Mouse (Mus musculus) megakaryocyte, adult 5-6 weeks (primary cell): Measurements from ENCODE around the gene Ints6. TPM values are rescaled to one million over a fixed set of nuclear protein-coding genes. Genes with fewer than 3 reads are reported as not detected.

Experiments
- ATAC-seq: 2 replicates; pipeline ENCODE4 v1.8.0; 2016; ENCODE audit warnings: mild to moderate bottlenecking, inconsistent platforms; ENCODE audit not compliant: poor library complexity, severe bottlenecking
- total RNA-seq, 2 experiments: library from RNA; stranded (forward) in 1 of 2; stranded (reverse) in 1 of 2; fragments of 153-499, 151-499 nt in 1 of 2; fragments of 221-1000, 200-1000 nt in 1 of 2; gene quantifications; 2 replicates each; pipeline versions ENCODE4 v1.2.3 to v1.2.4; 2015 to 2017

Ints6 gene
- total RNA-seq (2015) = 37.5 and 53.5 TPM in 2 replicates
- 44.8 and 52.9 TPM in 2 replicates for total RNA-seq (2017)

DNA sequence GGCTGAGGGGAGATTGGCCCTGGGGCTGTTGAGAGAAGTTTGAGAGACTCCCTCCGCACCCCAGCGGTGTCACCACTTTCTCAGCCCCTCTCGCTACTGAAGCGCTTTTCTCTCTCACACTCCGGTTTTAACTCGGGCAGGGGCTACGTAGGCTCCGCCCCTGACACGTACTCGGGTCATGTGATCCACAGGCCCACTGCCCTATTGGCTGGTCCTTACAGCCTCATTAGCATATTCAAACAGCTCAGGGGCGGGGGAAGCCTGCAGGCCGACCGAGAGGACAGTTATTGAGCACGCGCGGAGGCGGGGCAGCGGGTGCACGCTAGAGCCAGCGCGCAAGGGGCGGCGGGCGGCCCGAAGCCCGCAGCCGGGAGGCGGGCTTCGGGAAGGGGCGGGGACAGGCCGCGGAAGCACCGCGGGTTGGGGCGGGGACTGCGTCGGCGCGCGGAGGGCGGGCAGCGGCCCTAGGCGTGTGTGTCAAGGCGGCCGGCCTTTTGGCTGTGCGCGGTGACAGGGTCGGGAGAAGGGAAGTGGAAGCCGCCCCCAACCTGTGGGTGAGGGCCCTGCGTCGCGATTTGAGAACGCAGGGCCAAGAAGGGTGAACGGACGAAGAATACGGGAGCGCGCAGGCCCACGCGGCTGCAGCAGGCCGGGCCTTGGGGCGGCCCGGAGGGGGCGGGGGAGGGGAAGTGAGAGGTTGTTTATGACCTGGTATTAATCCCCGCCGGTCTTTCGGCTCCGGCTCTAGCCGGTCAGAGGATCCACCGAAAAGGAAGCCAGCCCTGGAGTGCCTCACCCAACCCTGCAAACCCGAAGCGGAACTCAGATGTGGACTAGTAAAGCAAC lies at the start of gene Ints6:
Gene Ints6 (minus strand): TSS at position 134 of the 846 bp plus-strand sequence.
- ATAC-seq = peak; percentile 76

DNA sequence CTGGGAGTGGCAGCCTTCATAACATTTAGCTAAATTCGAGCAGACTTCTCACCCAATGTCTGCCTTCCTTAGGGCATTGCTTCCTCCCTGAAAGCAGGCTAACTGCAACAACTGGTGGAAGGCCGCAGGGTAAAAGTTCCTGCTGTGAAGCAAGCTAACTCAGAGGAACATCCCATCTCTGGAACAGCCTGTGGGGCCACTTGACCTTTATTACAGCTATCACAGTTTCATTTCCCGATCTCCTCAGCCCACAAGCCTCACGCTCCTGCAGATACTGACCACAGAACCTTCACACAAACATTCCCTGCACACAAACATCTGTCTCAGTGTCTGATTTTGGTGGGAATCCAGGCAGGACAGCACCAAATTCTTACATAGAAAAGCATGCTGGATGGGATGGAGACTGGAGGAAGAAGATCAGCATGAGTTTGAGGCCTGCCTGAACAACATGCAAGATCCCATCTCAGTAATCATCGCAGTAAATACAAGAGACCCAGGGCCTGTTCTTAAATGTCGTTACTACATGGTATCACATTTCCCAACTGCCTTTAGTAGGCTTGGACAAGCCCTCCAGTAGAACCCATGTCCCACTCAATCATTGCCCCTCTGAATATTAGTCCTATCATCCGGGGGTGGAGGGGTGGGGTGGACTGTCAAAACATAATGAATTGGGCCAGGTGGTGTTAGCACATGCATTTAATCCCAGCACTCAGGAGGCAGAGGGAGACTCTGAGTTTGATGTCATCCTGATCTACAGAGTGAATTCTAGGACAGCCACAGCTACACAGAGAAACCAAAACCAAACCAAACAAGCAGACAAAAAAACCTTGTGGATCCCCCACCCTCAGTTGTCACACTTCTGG lies 47.9 kb upstream of the Ints6 start:
- peak; percentile 96 for ATAC-seq

DNA sequence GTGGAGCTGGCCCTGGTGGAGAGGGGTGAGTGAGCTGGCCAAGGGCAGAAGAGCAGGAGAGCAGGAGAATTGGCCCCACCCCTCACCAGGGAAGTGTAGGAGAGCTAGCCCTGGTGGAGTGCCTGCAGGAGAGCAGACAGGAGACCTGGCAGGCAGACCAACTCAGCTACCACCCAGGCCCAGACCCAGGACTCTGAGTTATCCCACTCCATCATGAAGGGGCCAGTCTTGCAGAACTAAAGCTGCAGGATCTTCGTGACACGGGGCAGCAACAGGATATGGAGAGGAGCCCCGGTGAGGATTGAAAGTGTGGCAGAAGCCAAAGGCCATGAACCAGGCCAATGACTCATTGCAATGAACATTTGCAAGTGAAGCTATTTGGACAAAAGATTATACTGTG lies 46.0 kb upstream of the Ints6 start:
- ATAC-seq = no peak

DNA sequence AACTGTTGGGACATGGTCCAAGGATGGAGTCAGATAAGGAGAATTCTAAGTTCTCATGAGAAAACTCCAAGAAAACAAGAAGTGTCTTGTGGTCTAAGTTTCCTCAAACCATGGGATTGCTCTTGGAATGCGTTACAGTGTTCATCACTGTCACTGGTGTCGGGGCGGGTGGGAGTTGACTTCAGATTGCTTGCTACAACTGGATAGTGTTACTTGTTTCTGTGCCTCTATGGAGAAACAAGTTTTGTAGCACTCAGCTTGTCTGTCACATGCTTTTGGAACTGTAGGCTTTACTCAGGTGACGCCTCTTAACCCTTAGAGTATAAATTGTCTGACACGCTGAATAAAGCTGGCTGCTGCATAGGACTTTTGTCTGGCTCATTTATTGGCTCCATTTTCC lies 42.2 kb upstream of the Ints6 start:
- ATAC-seq = no peak

DNA sequence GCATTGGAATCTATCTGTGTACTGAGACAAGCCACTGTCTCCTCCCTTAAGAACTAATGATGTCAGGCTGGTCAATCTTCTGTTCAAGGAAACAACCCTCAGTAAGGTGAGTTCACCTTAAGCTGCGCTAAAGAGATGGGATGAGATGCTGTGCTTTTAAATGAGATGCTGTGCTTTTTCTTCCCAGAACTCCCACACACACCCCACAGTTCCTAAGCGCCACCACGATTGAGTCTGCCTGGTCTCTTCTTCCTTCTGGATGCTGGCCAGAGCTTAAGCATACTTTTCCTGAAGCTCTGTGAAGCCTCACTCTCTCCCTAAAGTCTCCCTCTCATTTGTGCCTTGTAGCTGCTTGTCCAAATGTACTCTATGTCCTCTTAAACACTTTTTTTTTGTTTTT lies 39.8 kb upstream of the Ints6 start:
- no peak for ATAC-seq

DNA sequence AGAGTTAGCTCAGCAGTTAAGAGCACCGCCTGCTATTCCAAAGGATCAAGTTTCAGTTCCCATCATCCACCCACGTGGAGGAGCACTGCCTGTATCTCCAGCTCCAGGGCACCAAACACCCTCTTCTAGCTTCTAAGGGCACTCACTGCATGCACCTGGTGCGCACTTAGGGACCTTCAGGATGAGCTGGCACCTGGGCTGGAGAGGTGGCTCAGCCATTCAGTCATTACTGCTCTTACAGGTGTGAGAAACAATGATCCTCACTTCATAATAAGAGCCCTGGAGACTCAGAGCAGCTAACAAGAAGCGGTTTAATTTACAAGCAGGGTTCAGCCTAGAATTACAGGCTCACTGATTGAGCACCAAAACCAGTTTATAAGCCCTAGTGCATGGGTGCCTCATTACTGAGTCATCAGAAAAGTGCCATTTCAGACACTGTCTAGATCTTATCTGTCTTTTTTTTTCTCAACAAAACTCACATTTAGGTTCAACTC lies 37.7 kb upstream of the Ints6 start:
- ATAC-seq = no peak; the same call in 1 of the 2 replicates

DNA sequence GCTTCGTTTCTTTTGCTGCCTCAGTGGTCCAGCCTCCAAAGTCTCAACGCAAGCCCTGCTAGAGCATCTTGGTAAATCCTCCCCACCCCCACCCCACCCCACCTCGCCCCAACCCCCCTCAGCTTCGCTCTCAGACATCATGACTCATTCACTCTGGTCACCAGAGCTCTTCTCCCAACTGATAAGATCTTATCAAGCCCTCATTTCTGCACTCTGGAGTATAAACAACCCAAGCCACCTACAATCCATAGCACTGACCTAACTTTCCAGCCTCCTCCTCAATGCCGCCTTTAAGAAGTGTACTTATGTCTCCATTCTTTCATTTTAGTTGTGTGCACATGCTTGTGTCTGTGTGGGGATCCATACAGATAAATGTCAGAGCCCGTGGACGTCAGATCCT lies 34.8 kb upstream of the Ints6 start:
- no peak for ATAC-seq

DNA sequence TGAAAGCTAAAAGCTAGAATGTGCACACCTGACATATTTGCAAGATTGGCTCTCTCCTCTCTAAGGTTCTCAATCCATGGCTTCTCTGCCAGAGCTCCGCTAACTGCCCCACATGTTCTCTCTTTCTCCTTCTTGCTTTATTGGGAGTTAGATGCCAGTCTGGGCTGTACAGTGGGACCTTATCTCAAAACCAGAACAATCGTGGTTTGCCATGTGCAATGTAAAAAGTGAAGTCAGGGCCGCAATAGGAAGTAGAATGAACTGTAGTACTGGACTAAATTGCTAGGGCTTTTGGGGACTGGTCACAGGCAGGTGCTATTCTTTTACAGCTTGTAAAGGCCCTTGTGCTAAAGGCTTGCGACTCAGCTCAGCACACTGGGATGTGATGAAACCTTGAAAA lies 28.3 kb upstream of the Ints6 start:
- ATAC-seq = peak; percentile 49

DNA sequence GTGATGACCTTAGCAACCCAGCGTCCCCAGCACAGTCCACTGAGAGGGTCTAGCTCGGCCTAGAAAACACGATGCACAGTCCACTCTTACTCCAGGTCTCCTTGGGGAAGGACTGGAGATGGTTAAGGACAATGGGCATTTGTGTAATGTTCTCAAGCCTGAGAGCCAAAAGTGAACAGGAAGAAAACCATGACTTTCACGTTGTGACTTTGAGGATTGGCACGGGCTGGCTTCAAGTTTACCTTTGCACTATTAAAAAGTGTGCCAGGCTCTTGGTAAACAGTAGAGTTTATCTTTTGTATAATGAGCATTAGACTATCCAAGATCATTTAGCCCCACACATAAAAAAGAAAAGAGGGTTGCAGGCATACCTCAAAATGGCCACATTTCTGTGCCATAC lies 22.0 kb upstream of the Ints6 start:
- ATAC-seq = no peak

DNA sequence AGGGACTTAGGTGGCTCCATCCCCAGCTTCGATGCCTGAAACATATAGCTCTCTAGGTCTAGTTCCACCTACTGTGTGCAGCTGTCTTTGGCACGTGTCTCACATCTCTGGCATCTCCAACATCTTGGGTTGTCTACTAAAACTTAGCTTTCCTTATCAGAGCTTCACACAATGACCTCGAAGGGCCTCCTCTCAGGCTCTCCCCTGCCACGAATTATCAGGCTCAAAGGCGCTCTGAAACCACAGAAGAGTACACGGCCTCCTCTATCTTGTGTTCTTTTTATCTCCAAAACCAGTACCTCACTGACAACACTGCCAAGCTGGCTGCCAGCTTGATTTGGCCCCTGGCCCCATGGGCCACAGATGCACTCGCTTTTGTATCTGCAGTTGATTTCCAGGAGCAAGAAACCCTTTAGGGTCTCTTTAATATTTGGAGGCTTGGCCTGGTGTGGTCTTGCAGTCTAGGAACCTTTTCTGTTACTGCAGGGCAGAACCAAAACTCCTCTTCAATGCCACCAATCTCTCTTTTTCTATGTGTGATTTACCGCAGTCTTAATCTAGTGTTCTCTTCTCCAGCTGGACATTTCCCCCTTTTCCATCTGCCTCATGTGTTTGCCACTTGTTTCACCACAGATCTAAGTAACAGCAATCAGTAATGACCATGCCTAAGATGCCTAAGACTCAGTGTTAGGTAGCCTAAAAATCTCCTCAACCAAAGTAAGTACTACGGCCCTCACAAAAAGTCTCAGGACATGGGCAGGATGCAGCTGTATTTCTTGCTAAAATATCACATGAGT lies 19.7 kb upstream of the Ints6 start:
- ATAC-seq = no peak

DNA sequence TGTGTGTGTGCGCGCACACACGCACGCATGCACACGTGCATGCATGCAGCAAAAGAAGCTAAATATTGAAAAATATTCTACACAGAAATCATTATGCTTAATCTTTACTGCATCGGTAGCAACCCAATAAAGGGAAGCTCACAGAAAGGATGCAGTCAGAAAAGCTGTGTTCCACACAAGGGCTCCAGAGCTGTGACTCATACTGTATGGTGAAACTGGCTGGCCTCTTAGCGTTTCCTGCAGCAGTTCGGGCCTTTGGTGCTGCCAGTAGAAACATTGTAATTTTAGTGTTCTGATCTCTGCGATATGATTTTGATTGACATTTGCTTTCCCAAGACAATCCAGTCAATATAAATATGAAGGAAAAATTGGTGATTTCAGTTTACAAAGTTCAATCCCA lies 17.1 kb upstream of the Ints6 start:
- 0 out of 2 replicates have a peak, but pooled peaks have one; percentile 51 for ATAC-seq

DNA sequence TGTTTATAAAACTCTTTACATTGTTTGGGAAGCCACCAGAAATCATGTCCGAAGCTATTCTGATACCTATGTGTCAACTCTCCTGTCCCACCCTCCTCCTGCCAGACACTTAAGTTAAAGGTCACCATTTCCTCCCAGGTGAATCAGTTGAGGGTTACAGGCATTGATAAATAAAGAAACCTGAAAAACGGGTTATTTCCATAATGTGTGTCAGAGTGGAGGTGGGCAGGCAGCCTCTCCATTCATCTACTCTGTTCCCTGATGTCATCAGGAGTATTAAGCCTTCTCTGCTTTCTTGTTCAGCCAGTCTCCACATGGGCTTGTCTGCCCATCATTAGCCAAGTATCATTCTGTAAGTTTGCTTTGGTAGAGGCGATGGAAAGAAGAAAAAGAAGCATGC lies 14.1 kb upstream of the Ints6 start:
- no peak for ATAC-seq

DNA sequence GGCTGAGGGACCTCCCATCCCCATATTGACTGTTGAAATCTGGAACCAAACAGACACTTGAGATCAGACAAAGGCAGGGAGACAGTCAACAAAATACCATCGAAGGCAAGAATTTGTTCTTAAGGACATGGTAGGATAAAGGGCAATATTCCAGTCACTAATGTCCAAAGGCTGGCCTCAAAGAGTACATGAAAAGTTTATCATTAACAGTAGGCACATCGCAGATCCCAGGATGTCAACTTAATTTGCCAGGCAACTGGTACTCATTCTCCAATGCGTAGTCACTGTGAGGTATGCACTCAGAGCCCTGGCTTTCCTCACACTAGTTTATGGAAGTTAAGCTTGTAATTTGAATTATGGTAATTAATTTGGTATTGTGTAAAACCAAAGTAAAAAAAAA lies 13.3 kb upstream of the Ints6 start:
- no peak for ATAC-seq

DNA sequence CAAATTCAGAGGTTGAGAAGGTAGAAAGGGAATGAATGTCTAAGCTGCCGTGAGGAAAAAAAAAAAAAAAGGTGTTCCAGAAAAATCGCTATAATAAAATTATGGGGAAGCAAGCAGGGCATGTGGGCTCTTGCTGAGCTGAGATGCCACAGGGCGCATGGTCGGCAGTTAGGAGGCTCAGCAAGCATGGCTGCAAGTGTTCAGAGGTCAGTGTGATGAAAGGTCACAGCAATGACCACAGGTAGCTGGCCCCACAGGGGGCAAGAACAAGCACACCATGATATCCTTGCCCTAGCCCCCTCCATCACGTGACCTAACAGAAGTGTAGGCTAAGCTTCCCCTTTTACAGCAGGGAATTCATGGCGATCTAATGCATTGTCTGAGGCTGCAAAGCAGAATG lies 12.8 kb upstream of the Ints6 start:
- ATAC-seq = no peak

DNA sequence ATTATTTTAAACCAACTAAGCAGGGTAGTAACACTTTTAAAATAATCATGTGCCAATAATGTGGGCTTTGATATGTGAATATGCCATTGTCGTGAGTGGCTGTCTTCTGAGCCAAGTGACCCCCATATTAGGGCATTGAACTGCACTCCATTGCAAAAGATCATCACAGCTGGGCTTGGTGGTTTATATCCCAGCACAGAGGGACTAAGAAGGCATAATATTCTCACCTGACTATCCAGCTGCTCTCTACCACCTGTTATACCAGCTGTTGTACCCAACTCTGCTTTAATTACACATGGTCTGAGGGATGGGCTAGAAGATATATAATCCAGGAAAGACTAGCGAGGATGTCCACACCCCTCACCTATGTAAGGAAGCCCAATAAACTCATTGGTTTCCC lies 4.4 kb upstream of the Ints6 start:
- no peak for ATAC-seq

DNA sequence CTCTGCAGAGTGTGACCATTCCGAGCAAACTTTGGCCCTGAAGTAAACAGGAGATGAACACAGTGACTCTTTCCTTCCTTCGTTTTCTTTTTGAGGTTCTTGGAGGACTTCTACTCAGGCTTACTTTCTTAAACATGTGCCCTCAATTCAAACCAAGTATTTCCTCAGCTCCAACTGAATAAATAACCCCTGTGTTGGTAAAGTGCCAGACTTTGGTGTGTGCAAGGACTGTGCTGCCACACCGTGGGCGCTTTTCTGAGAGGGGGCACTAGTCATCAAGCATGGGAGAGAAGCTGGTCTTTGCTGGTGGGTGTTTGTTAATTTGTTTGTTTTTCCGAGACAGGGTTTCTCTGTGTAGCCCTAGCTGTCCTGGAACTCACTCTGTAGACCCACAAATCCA lies 3.4 kb upstream of the Ints6 start:
- ATAC-seq = no peak

DNA sequence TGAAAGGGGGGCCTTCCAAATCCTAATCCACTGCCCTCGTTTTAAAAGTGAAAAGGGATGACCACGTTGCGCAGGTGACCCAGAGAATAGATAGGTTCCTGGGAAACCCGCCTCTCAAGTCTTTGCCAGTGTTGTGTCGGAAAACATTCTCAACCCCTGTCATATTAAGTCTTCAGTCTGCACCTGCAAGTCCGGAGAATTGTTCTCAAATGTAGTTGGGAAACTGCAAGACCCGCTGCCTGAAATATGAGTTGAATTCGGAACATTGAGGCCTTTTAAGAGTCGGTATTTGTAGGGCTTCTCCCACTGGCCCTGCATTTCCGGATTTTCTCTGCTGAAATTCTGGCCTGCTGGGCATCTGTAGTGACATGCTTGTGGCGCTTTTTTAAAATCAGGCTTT lies 974 bp upstream of the Ints6 start:
- ATAC-seq = no peak

DNA sequence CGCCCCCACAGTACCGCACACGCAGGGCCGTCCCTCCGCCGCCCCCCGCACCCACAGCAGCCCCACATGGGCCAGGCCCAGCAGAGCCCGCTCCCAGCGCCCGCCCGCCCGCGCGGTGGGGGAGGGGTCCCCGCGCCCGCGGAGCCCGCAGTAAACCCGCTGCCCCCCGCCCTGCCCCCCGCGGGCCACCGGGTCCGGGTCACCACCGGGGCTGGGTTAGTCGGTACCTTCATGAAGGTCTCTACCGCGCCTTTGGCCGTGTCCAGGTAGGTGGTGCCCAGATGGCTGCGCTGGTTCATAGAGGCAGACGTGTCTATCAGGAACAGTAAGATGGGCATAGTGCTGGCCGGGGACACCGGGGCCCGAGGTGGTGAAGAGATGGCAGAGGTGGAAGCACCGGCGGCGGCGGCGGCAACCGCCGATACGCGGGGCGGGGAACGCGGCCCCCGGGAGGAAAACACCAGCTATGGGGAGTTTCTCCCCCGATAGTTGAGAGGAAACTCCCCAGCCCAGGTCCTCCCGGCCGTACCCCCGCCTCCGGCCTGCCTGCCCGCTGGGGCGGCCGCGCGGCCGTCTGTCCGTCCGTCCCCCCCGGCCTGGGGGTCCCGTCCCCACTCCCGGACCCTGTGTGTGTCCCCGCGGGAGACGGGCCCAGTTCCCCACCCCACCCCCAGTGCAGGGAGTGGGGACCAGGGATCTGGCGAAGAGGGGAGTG lies 491 bp downstream of the Ints6 start:
- ATAC-seq = no peak

DNA sequence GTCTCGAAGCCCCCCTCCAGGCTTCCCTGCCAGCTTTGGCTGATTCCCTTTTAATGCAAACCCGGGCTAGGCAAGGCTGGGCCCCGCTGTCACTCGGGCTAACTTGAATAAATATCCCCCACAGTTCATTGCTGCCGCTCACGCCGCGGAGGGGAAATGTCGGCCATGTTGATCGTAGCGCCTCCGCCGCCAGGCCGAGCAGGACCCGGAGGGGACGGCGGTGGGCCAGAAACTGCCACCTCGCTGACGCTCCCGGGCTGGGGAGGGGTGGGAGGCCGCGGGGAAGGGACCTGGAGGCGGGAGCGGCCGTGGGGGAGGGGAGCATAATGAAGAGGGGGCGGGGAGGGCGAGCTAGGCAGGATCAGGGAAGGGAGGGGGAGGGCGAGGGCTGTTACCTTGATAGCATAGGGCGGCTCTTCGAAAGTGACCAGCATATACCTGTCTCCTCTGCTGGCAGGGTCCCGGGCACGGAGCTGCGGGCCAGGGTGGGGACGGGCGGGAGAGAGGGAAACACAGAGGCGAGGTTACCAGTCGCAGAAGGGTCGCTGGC lies 1.1 kb downstream of the Ints6 start:
- ATAC-seq = peak; percentile 30

DNA sequence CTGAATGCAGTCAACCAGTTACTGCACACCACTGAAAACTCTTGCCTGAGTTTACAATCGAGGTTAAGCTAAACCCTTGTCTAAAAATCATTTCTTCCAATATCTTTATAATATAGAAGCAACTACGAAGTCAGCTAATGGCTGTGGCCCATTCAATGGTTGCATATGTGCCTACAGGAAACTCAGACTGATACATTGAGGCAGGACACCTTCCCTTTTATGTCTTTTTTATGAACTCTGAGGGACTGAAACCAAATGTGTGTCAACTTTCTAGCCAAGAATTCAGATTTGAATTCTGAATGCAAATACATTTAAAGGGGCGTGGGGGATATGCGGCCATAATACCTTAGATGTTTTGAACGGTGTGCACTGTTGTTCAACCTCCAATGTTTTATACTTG lies 2.3 kb downstream of the Ints6 start:
- ATAC-seq = no peak
